Mouse (Mus musculus) midbrain, embryonic 13.5 days (tissue): ENCODE results near the gene Cmc2. TPM values are rescaled to one million over a fixed set of nuclear protein-coding genes. Genes with fewer than 3 reads are reported as not detected.
A peak's percentile ranks its signal among the peaks of the same experiment; 100 is the strongest.

Experiments used
- ATAC-seq: fragments of 200-750 bp; cut with Nextera tagmentation; 2 replicates; pipeline ENCODE4 v1.8.0; 2017; ENCODE audit warnings: mild to moderate bottlenecking, moderate TSS enrichment, moderate library complexity
- H3K27ac ChIP-seq: fragments of 300-500 bp; sonication (generic); 2 replicates; pipeline ENCODE4 v1.5.1; 2015; ENCODE audit warnings: inconsistent platforms, mild to moderate bottlenecking, moderate library complexity
- H3K27me3 ChIP-seq: fragments of 300-500 bp; sonication (generic); 2 replicates; pipeline ENCODE4 v1.6.1; 2015; ENCODE audit warnings: mild to moderate bottlenecking, inconsistent platforms
- H3K36me3 ChIP-seq: fragments of 300-500 bp; sonication (generic); 2 replicates; pipeline ENCODE4 v1.6.1; 2015; ENCODE audit warnings: mild to moderate bottlenecking, inconsistent platforms
- H3K4me1 ChIP-seq: fragments of 300-500 bp; sonication (generic); replicated peaks from 2 replicates; pipeline ENCODE4 v1.6.1; 2015; ENCODE audit warnings: inconsistent platforms
- H3K4me2 ChIP-seq: fragments of 300-500 bp; sonication (generic); replicated peaks from 2 replicates; pipeline ENCODE4 v1.6.1; 2015; ENCODE audit warnings: moderate library complexity, mild to moderate bottlenecking, inconsistent platforms
- H3K4me3 ChIP-seq: fragments of 300-500 bp; sonication (generic); replicated peaks from 2 replicates; pipeline ENCODE4 v1.5.1; 2015; ENCODE audit warnings: mild to moderate bottlenecking, inconsistent platforms
- H3K9ac ChIP-seq: fragments of 300-500 bp; sonication (generic); replicated peaks from 2 replicates; pipeline ENCODE4 v1.6.1; 2015; ENCODE audit warnings: mild to moderate bottlenecking, inconsistent platforms
- H3K9me3 ChIP-seq: fragments of 300-500 bp; sonication (generic); 2 replicates; pipeline ENCODE4 v1.6.1; 2016; ENCODE audit warnings: mild to moderate bottlenecking, inconsistent platforms
- WGBS: fragments of 180-500 bp; shearing (Covaris S2); methylation state at CpG from one replicate; pipeline ENCODE4 v1.1.7; 2015; 5-methylcytosine and 5-hydroxymethylcytosine counted together
- polyA plus RNA-seq: library from polyadenylated mRNA; unstranded; fragments of >200 nt; fragmentation: Nextera tagmentation; extraction: Ambion mirVana; gene quantifications from 2 replicates; pipeline ENCODE4 v1.2.1, GENCODE M21; 2015

Gene Cmc2
- polyA plus RNA-seq, 1 experiment from 2014 or later: 45.1 TPM

DNA sequence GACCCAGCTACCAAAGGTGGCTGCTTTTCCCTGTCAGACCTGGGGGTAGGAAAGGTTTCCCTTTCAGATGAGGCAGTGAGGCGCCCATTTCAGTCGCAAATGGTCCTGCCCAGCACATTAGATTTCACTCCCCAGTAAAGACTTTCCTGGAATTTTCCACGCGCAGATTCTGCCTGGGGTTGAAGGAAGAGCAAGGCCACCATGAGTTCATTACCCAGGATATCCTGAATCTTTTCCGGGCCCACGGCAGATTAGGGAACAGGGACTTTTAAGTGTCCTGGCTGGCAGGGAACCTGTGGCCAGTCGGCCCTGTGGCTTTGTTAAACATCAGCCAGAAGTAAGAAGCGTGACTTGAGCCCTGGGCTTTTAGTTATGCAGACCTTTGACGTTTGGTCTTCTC is 53.9 kb downstream of the Cmc2 start:
- Histone ChIP-seq H3K9ac (no peak overlapping the region), H3K27me3 (peaks cover 18% of the 10 kb centered on the region), H3K9me3 (no peaks in the 10 kb centered on the region), H3K36me3 (no peaks in the 10 kb centered on the region), H3K4me2 (no peak overlapping the region), H3K27ac (no peak overlapping the region), H3K4me1 (peaks cover 7% of the 10 kb centered on the region; the same call in 1 of the 2 replicates), H3K4me3 (no peak overlapping the region)
- WGBS: 74% methylated on average over 9 of the region's 9 CpGs
- no peak for ATAC-seq

DNA sequence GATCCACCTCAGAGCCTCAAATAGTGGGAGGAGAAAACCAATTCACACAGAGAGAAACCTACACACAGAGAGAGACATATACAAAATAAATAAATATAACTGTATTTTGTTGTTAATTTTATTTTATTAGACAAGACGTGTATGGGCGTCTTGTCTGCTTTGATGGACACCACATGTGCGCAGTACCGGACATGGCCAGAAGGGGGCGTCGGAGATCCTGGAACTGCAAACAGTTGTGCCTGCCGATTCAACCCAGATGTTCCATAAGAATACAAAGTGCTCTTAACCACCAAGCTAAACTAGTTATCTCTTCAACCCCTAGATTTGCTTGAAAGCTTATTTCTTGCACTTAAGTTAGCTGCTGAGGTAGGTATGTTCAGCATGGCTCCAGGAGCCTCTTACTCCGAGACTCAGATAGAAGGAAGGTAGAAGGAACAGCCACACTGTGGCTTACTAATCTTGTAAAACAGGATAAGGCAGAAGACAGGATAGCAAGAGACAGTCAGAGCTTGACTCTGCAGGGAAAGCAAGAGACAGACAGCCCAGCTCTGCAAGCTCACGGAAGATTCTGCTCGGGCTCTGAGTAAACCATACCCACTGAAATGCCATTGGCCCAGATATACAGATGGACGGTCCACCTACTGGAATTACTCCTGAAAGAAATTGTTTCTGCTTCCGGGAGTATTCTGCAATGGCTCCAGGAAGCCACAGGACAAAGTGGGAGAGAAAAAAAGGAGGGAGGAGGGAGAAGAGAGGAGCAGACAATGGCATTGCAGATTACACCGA is 54.9 kb downstream of the Cmc2 start:
- H3K27me3 ChIP-seq: peaks cover 21% of the 10 kb centered on the region
- peaks cover 7% of the 10 kb centered on the region; the same call in 1 of the 2 replicates for H3K4me1 ChIP-seq
- ATAC-seq: no peak
- 76% methylated on average over 13 of the region's 13 CpGs for WGBS
- H3K4me3 ChIP-seq: no peak overlapping the region
- H3K4me2 ChIP-seq: no peak overlapping the region
- no peaks in the 10 kb centered on the region for H3K36me3 ChIP-seq
- H3K9me3 ChIP-seq: no peaks in the 10 kb centered on the region
- H3K27ac ChIP-seq: no peak overlapping the region
- H3K9ac ChIP-seq: no peak overlapping the region

DNA sequence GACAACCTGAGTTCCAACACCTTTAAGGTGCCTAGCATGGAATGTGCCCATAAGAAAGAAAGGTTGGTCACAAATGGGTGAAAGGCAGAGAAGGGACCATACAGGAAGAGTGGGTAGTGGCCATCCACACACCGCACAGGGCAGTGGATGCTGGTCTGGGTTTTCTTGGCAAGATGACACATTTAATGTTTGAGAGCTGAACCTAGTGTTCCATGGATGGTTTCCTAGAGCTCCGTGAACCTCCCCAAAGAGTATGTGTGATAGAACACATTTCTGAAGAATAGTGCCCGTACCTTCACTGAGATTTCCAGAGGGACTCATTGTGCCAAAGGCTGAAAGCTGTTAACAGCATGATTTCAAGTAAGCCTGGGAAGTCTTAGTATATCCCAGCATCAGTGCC is 56.7 kb downstream of the Cmc2 start:
- H3K4me1 ChIP-seq: peaks cover 7% of the 10 kb centered on the region; the same call in 1 of the 2 replicates
- no peak for ATAC-seq
- H3K36me3 ChIP-seq: no peaks in the 10 kb centered on the region
- H3K9ac ChIP-seq: no peak overlapping the region
- no peaks in the 10 kb centered on the region for H3K9me3 ChIP-seq
- no peak overlapping the region for H3K4me2 ChIP-seq
- no peak overlapping the region for H3K27ac ChIP-seq
- 93% methylated on average over 3 of the region's 3 CpGs for WGBS
- peaks cover 21% of the 10 kb centered on the region for H3K27me3 ChIP-seq
- H3K4me3 ChIP-seq: no peak overlapping the region

DNA sequence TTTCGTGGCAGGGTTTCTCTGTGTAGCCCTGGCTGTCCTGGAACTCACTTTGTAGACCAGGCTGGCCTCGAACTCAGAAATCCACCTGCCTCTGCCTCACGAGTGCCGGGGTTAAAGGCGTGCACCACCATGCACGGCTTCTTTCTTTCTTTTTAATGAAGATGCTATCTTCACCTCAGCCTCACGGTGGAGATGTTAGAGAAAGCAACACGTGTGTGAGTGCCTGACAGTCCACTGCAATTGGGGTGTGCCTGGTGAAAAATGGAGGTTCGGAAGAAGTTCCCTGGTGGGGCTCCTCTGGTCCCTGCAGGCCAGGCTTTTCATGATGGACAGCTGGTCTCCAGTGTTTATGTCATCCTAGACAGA is 57.2 kb downstream of the Cmc2 start:
- Histone ChIP-seq H3K4me3 (no peak overlapping the region), H3K27ac (no peak overlapping the region), H3K4me2 (no peak overlapping the region), H3K36me3 (no peaks in the 10 kb centered on the region), H3K9me3 (no peaks in the 10 kb centered on the region), H3K9ac (no peak overlapping the region), H3K4me1 (peaks cover 7% of the 10 kb centered on the region; the same call in 1 of the 2 replicates), H3K27me3 (peaks cover 21% of the 10 kb centered on the region)
- 62% methylated on average over 9 of the region's 9 CpGs for WGBS
- no peak for ATAC-seq

DNA sequence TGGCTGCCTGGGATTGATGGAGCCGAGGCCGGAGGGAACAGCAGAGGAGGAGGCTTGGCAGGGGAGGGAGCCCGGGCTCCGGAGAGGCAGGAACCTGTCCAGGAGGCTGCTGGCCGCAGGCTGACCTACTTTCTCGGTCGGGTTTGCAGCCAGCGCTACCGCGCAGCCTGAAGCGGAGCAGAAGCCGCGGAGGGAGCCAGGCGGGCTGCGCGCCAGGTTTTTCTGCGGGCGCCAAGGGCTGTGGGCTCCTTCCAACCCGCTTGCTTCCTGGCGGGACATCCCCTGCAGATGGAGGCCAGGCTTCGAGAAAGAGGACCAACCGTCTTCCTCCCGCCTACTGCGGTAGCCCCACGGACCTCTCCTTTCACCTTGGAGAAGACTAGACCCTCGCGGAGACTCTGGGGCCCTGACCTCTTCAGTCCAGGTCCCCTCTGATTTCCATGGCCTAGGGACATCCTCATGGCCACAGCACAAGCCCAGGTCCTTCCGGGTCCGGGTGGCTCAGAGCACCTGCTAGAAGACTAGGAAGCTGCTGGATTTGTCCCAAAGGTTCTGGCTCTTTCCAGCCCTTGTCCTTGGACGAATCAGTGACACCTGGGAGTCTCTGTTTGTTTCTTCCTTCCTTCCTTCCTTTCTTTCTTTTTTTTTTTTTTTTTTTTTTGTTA is 57.8 kb downstream of the Cmc2 start:
- 4% methylated on average over 30 of the region's 30 CpGs for WGBS

DNA sequence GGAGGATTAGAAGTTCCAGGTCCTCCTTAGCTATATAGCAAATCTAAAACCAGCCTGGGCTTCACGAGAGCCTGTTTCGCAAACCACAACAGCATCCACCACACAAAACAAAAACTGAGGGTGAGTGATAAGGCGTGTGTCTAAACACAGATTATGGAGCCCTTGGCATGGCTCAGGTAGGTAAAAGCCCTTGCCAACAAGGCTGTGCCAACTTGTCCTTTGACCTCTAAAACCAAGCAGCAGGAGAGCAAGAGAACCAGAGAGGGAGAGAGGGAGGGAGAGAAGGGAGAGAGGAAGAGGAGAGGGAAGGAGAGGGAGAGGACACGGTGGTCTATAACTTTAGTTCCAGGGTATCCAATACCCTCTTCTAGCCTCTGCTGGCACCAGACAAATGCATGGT is 59.1 kb downstream of the Cmc2 start:
- Histone ChIP-seq H3K27me3 (peaks cover 21% of the 10 kb centered on the region), H3K4me2 (no peak overlapping the region), H3K9ac (no peak overlapping the region), H3K4me3 (no peak overlapping the region), H3K4me1 (peaks cover 7% of the 10 kb centered on the region; the same call in 1 of the 2 replicates), H3K9me3 (no peaks in the 10 kb centered on the region), H3K36me3 (no peaks in the 10 kb centered on the region), H3K27ac (no peak overlapping the region)
- 82% methylated on average over 4 of the region's 4 CpGs for WGBS
- no peak for ATAC-seq

More for the DNA sequence above, 57.8 kb downstream of the Cmc2 start:
- peaks cover 21% of the 10 kb centered on the region for H3K27me3 ChIP-seq
- H3K9me3 ChIP-seq: no peaks in the 10 kb centered on the region
- peak overlapping the region; percentile 57 for H3K4me2 ChIP-seq
- peaks cover 7% of the 10 kb centered on the region; the same call in 1 of the 2 replicates for H3K4me1 ChIP-seq
- peak overlapping the region; percentile 53 for H3K9ac ChIP-seq
- peak overlapping the region; percentile 28 for H3K4me3 ChIP-seq
- 0 out of 2 replicates have a peak, but pooled peaks have one; percentile 40 for ATAC-seq
- H3K36me3 ChIP-seq: no peaks in the 10 kb centered on the region
- H3K27ac ChIP-seq: no peak overlapping the region

DNA sequence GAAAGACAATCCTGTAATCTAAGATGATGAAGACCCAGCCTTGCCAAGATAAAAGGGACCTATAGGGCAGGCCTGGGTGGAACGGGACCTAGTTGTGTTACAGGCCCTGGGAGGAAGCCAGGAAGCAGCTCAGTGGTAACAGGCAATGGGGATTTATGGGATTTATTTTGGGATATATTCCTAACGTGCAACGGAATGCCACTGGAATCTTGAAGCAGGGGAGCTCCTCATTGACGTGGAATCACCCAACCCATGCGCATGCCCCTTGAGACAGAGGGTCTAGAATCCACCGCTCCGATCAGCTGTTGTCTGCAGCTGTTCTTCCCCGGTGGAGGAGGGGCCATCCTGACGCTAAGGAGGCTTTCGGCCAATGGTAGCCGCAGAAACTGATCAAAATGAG is 69.2 kb downstream of the Cmc2 start:
- Histone ChIP-seq H3K4me2 (no peak overlapping the region), H3K27me3 (no peaks in the 10 kb centered on the region), H3K36me3 (no peaks in the 10 kb centered on the region), H3K4me3 (no peak overlapping the region), H3K27ac (no peak overlapping the region), H3K9me3 (peaks cover 5% of the 10 kb centered on the region; the same call in 1 of the 2 replicates), H3K4me1 (no peaks in the 10 kb centered on the region), H3K9ac (no peak overlapping the region)
- 90% methylated on average over 11 of the region's 11 CpGs for WGBS
- ATAC-seq: no peak

DNA sequence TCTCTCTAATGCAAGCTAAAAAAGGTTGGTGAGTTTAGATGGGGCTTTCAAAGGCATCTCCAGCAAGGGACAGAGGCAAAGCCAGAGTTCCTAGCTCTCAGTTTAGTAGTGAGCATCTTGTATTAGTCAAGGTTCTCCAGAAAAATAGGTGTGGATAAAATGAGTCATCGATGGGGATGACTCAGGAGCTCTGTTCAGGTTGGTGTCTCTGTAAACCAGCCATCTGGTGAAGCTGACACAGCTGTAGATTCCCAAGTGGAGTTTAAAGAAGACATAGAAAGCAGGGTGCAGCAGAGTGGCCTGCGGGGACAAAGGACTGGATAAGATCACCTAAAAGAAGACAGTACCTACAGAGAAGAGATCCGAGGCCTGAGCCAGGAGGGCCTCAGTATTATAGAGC is 73.2 kb downstream of the Cmc2 start:
- H3K9me3 ChIP-seq: peaks cover 5% of the 10 kb centered on the region; the same call in 1 of the 2 replicates
- no peaks in the 10 kb centered on the region for H3K27me3 ChIP-seq
- no peaks in the 10 kb centered on the region for H3K4me1 ChIP-seq
- no peaks in the 10 kb centered on the region for H3K36me3 ChIP-seq
- H3K4me2 ChIP-seq: no peak overlapping the region
- 86% methylated on average over 3 of the region's 3 CpGs for WGBS
- H3K4me3 ChIP-seq: no peak overlapping the region
- ATAC-seq: no peak
- H3K27ac ChIP-seq: no peak overlapping the region
- no peak overlapping the region for H3K9ac ChIP-seq

DNA sequence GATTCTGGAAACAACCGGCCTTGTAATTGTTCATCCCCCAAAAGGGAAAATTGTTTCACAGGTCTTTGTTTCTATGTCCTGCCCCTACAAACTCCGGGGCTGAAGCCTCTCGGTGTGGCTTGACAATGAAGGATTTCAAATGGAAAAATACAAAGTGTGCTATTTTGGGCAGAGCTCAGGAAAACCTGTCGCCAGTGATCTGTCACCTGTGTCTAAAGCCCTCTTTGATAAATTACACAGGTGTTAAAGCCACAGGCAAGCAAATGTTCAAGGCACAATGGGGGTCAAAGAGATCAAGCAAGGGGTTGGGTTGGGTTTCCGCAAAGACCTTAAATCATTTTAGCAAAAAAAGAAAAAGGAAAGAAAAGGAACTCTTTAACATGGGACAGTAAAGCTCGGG is 78.6 kb downstream of the Cmc2 start:
- no peak overlapping the region for H3K27ac ChIP-seq
- no peak overlapping the region for H3K4me3 ChIP-seq
- WGBS: 86% methylated on average over 6 of the region's 6 CpGs
- H3K36me3 ChIP-seq: no peaks in the 10 kb centered on the region
- peaks cover 3% of the 10 kb centered on the region; the same call in 1 of the 2 replicates for H3K4me1 ChIP-seq
- no peaks in the 10 kb centered on the region for H3K9me3 ChIP-seq
- no peak overlapping the region for H3K4me2 ChIP-seq
- H3K9ac ChIP-seq: no peak overlapping the region
- no peaks in the 10 kb centered on the region for H3K27me3 ChIP-seq
- ATAC-seq: no peak

Other genes starting within 250 kb of the Cmc2 start
- gene Cdyl2, start 188.5 kb downstream of the Cmc2 start, polyA plus RNA-seq: 7.2 and 7.9 TPM in 2 replicates
- gene Cenpn, start 275 bp upstream of the Cmc2 start, polyA plus RNA-seq: 18.5 and 20.0 TPM in 2 replicates
- 18.1 and 20.1 TPM in 2 replicates for gene Atmin, start 21.9 kb upstream of the Cmc2 start, polyA plus RNA-seq
- gene 1700030J22Rik, start 57.5 kb upstream of the Cmc2 start, polyA plus RNA-seq: 4.8 and 6.7 TPM in 2 replicates
- 88.9 and 89.2 TPM in 2 replicates for gene Gcsh, start 72.1 kb upstream of the Cmc2 start, polyA plus RNA-seq
- gene Pkd1l2, start 161.0 kb upstream of the Cmc2 start, polyA plus RNA-seq: not detected in 2 replicates
- 0.08 and 0.13 TPM in 2 replicates for gene Bco1, start 174.4 kb upstream of the Cmc2 start, polyA plus RNA-seq
- gene Gan, start 236.7 kb upstream of the Cmc2 start, polyA plus RNA-seq: 2.9 and 3.0 TPM in 2 replicates